Mouse (Mus musculus) frontal cortex, postnatal 14 days (tissue): Measurements from ENCODE around the gene Wdr11.

Experiments used
- DNase-seq, 2 experiments: peaks; one replicate each; pipeline ENCODE4 v3.0.0; 2022; ENCODE audit warnings: low spot score in 2 of 2

The Wdr11 gene

DNA sequence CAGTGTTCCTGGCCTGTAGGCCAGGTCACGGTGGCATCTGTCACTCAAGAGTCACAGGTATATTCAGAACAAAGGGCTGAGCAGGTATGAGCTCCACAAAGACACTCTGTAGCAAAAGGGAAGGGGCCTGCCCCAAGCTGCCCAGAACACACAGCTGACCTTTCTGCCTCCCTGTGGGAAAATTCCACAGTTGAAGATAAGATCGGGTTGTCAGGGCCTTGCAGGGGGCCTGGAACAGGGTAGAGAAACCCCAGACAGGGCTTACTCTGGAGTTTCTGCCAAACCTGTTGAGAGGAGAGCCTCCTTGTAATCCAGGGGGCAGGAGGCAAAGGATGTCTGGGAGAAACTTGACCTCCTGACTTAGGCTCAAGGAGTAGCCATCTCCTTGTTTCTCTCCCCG lies 90.9 kb downstream of the Wdr11 start:
- DNase-seq, result no peak

DNA sequence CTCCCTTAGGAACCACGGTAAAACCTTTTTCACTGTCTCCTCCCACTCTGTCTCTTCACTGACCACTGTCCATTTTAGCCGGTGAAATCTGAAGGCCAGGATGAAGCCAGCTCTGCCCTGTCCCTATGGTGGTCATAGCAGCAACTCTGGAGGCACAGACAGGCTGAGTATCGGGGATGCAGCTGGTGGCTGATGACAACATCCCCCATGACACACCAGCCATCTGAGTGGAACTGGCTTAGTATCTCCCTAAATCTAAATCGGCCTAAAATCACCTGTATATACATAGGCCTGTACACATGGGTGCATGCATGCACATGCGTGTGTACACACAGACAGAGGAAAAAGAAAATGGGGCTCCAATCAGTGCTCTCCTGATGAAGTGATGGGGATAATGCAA lies 93.7 kb downstream of the Wdr11 start:
- no peak for DNase-seq
